Mouse (Mus musculus): Measurements from ENCODE around the gene Gm28635.

DNA sequence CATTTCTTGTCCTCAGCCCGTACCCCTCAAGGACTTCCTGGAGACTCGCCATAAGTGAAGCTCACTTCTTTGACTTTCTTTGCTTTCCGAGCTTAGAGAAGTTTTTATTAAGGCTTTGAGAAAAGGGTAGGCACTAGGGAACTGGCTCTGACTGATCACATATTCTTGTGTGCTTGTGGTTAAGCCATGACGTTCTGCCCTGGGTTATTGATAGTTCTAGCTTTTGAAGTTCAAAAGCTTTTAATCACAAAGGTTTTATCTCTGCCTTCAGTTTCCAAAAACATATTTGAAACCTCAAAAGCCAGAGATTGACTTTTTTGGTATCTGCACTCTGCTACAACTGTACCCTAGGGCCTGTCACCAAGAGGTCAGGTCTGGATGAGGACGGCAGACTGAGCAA, 95.6 kb downstream of the Gm28635 start:
- TF ChIP-seq CTCF (IDR thresholded peaks at IDR 0.05; ENCODE audit: low read depth) (no peak), EP300 (IDR thresholded peaks at IDR 0.05; ENCODE audit: low read depth) (no peak)

Data from liver, embryonic 14.5 days (tissue).